In the genomic region with DNA sequence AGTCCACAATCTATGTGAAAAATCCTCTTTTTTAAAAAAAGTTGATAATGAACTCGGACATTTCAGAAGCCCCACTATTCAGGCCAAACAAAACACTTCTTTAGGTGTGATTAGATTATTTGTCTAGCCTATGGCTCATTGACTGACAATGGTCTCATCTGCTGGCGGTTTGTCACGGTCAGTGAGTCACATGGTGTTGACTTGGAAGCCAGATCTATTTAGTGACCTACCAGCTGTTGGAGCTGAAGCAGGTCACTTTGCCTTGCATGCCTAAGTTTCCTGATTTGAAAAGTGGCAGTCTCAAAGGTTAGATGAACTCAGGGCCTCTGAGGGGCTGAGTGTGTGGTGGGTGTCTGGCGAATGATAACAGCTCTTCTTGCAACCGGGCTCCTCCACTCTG, we compare ENCODE assay signal across 26 mouse cellular contexts.
"Had no signal": no experiment of that assay in that cellular context is flagged by ENCODE, and none has a peak within 500 bp of the region (broad histone marks: within the 10 kb centered on the region; RNA-seq: fewer than 3 reads in every experiment).

No protein-coding gene starts in this region.

- H3K4me2 ChIP-seq: heart, embryonic 12.5 days; hindbrain, embryonic 12.5 days; hindbrain, embryonic 14.5 days; intestine, embryonic 15.5 days; limb, embryonic 13.5 days; limb, embryonic 15.5 days; liver, embryonic 12.5 days had no signal

- H3K27me3 ChIP-seq: heart, embryonic 12.5 days; intestine, embryonic 15.5 days; liver, embryonic 12.5 days had no signal

- H3K4me1 ChIP-seq: liver, embryonic 12.5 days had no signal

- DNase-seq: gastrocnemius, adult 2 months; gastrocnemius, postnatal 10 days; gastrocnemius, postnatal 25 days; heart, adult 18-20 months; heart, postnatal 10 days; heart, postnatal 4 days; kidney, adult 18-20 months; kidney, adult 8-10 months; kidney, postnatal 10 days; kidney, postnatal 25 days; kidney, postnatal 4 days; layer of hippocampus, postnatal 36 days; left cerebral cortex, postnatal 4 days had no signal

- H3K9me3 ChIP-seq: heart, embryonic 10.5 days; heart, embryonic 12.5 days; hindbrain, embryonic 10.5 days; hindbrain, embryonic 12.5 days; intestine, embryonic 15.5 days; limb, embryonic 13.5 days; limb, embryonic 15.5 days; liver, embryonic 12.5 days had no signal

- H3K27ac ChIP-seq: gastrocnemius, adult 2 months; heart, embryonic 10.5 days; hindbrain, embryonic 10.5 days; hindbrain, embryonic 12.5 days; hindbrain, embryonic 14.5 days; layer of hippocampus, adult 2 months; limb, embryonic 13.5 days; limb, embryonic 15.5 days; liver, embryonic 12.5 days; liver, embryonic 14.5 days had no signal

- H3K36me3 ChIP-seq: heart, embryonic 10.5 days; heart, embryonic 12.5 days; hindbrain, embryonic 10.5 days; hindbrain, embryonic 12.5 days; intestine, embryonic 15.5 days; limb, embryonic 13.5 days; limb, embryonic 15.5 days; liver, embryonic 12.5 days had no signal

- H3K9ac ChIP-seq: heart, embryonic 12.5 days; hindbrain, embryonic 12.5 days; hindbrain, embryonic 14.5 days; intestine, embryonic 15.5 days; limb, embryonic 13.5 days; limb, embryonic 15.5 days; liver, embryonic 12.5 days; liver, embryonic 14.5 days had no signal

- ATAC-seq: hindbrain, embryonic 16.5 days; inflammation-experienced regulatory T-cells, adult 6 months; liver, embryonic 12.5 days had no signal

- H3K4me3 ChIP-seq: gastrocnemius, adult 2 months; heart, embryonic 10.5 days; heart, embryonic 12.5 days; hindbrain, embryonic 10.5 days; hindbrain, embryonic 12.5 days; intestine, embryonic 15.5 days; layer of hippocampus, adult 2 months; limb, embryonic 13.5 days; limb, embryonic 15.5 days; liver, embryonic 12.5 days had no signal
